Mouse (Mus musculus): ENCODE measurements around the gene Mertk. TPM values are rescaled to one million over a fixed set of nuclear protein-coding genes. Genes with fewer than 3 reads are reported as not detected.

The Mertk gene
- total and polyA plus RNA-seq, 3 experiments, result 0.05 TPM; not detected in 2

DNA sequence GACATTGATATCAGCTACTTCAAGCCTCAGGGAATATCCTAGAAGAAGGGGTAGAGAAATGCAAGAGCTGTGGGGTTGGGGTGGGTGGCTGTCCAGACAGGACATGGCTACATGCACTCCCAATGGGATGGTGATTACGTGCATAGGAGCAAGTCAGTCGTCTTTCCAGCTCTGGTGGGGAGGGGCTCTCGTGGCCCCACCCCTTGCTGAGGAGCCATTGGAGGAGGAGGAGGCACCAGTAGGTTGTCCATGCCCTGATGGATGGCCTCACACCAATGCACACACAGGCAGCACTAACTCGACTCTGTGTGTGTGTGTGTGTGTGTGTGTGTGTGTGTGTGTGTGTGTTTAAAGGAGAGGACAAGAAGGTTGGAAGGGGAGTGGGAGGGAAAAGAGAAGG lies 106.6 kb downstream of the Mertk start:
- Histone ChIP-seq H3K4me1 (ENCODE audit: control insufficient read depth in 1 of 2, insufficient read depth in 2 of 2) (peaks cover 0 to 3% of the 10 kb centered on the region in 2 experiments; a peak in 1 of 4 replicates), H3K36me3 (replicated peaks in 1 of 2; ENCODE audit: control insufficient read depth in 1 of 2, insufficient read depth in 1 of 2, low read length in 1 of 2) (no peaks in the 10 kb centered on the region), H3K9ac (ENCODE audit: insufficient read depth, low read depth) (no peak overlapping the region), H3K27me3 (replicated peaks) (no peaks in the 10 kb centered on the region), H3K79me2 (replicated peaks; ENCODE audit: control insufficient read depth, extremely low read depth, insufficient read depth, poor library complexity, severe bottlenecking) (no peaks in the 10 kb centered on the region), H3K4me3 (replicated peaks in 1 of 3; ENCODE audit: low read depth in 2 of 3, low read length in 2 of 3, poor library complexity in 1 of 3) (no peak overlapping the region), H3K27ac (ENCODE audit: insufficient read depth, low read depth) (no peak overlapping the region), H3K4me2 (ENCODE audit: insufficient read depth, low read depth, poor library complexity, severe bottlenecking) (no peak overlapping the region), H3K9me3 (replicated peaks; ENCODE audit: low read length) (peaks cover 4% of the 10 kb centered on the region)
- dilution Hi-C loops (cut with MboI; ENCODE audit: extremely low pct_ligation_motif_present, extremely low pct_unique_long_range_greater_than_20kb, low sequenced_read_pairs), result no loop called here
- DNase-seq (ENCODE audit: extremely low read depth), result no peak
- in situ Hi-C loops (cut with MboI; ENCODE audit: low pct_ligation_motif_present, low pct_unique_long_range_greater_than_20kb, low sequenced_read_pairs), result no loop called here
- TF ChIP-seq JUN (IDR thresholded peaks at IDR 0.05; ENCODE audit: insufficient read depth, low read depth, low read length) (no peak), SMC3 (IDR thresholded peaks at IDR 0.05; ENCODE audit: low read depth, low read length) (no peak), HCFC1 (IDR thresholded peaks at IDR 0.05; ENCODE audit: low read depth, low read length) (no peak)

DNA sequence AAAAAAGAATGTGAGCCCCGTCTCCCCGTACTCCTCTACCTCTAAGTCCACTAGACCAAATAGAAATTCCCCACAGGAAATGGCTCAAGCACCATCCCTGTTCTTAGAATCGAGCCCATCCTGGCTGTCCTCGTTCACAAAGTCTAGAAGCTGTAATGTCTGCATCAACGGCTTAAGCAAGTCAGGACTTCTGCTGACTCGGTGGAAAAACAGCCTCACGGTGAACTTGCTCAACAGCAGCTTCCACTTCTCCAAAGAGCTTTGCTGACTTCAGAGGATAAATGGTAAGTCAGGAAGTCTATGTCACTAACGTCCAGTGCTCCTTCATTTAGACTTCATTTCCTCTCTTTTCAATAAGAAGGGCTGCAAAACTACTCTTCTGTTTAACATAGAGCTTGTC lies 107.8 kb downstream of the Mertk start:
- Histone ChIP-seq H3K4me1 (ENCODE audit: control insufficient read depth in 1 of 2, insufficient read depth in 2 of 2) (peaks cover 0 to 3% of the 10 kb centered on the region in 2 experiments; a peak in 1 of 4 replicates), H3K27me3 (replicated peaks) (no peaks in the 10 kb centered on the region), H3K9ac (ENCODE audit: insufficient read depth, low read depth) (no peak overlapping the region), H3K27ac (ENCODE audit: insufficient read depth, low read depth) (no peak overlapping the region), H3K36me3 (replicated peaks in 1 of 2; ENCODE audit: control insufficient read depth in 1 of 2, insufficient read depth in 1 of 2, low read length in 1 of 2) (no peaks in the 10 kb centered on the region), H3K79me2 (replicated peaks; ENCODE audit: control insufficient read depth, extremely low read depth, insufficient read depth, poor library complexity, severe bottlenecking) (no peaks in the 10 kb centered on the region), H3K9me3 (replicated peaks; ENCODE audit: low read length) (no peaks in the 10 kb centered on the region), H3K4me3 (replicated peaks in 1 of 3; ENCODE audit: low read depth in 2 of 3, low read length in 2 of 3, poor library complexity in 1 of 3) (no peak overlapping the region), H3K4me2 (ENCODE audit: insufficient read depth, low read depth, poor library complexity, severe bottlenecking) (0 out of 2 replicates have a peak overlapping the region, but pooled peaks have one; percentile 1)
- in situ Hi-C loops (cut with MboI; ENCODE audit: low pct_ligation_motif_present, low pct_unique_long_range_greater_than_20kb, low sequenced_read_pairs) (no loop called here), dilution Hi-C loops (cut with MboI; ENCODE audit: extremely low pct_ligation_motif_present, extremely low pct_unique_long_range_greater_than_20kb, low sequenced_read_pairs) (no loop called here)
- DNase-seq (ENCODE audit: extremely low read depth), result peak; percentile 12
- no peak for TF ChIP-seq PAX5 (IDR thresholded peaks at IDR 0.05; ENCODE audit: low read length)
- no peak for TF ChIP-seq E2F4 (IDR thresholded peaks at IDR 0.05; ENCODE audit: insufficient replicate concordance, low read depth, low read length)
- peak; percentile 89 for TF ChIP-seq MAFK (IDR thresholded peaks at IDR 0.05; ENCODE audit: insufficient replicate concordance, low read length)
- TF ChIP-seq MXI1 (IDR thresholded peaks at IDR 0.05; ENCODE audit: low read depth, low read length), result no peak

DNA sequence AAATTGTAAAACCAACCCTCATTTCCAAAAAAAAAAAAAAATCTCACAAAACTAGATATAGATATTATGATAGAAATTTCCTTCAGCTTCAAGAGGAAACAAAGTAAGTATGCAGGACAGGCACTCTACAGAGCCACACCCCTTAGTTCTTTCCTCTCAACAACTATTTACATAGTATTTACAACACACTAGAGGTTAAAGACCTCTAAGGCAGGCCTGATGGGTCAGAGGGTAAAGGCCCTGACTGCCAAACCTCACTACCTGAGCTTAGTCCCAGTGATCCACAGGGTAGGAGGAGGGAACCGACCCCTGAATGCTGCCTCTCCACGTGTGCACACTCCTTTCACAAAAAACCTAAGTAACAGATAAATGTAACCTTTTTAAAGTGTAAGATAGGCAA lies 114.0 kb downstream of the Mertk start:
- Histone ChIP-seq H3K79me2 (replicated peaks; ENCODE audit: control insufficient read depth, extremely low read depth, insufficient read depth, poor library complexity, severe bottlenecking) (no peaks in the 10 kb centered on the region), H3K9ac (ENCODE audit: insufficient read depth, low read depth) (no peak overlapping the region), H3K27ac (ENCODE audit: insufficient read depth, low read depth) (no peak overlapping the region), H3K4me2 (ENCODE audit: insufficient read depth, low read depth, poor library complexity, severe bottlenecking) (no peak overlapping the region), H3K4me3 (replicated peaks in 1 of 3; ENCODE audit: low read depth in 2 of 3, low read length in 2 of 3, poor library complexity in 1 of 3) (no peak overlapping the region), H3K9me3 (replicated peaks; ENCODE audit: low read length) (no peaks in the 10 kb centered on the region), H3K36me3 (replicated peaks in 1 of 2; ENCODE audit: control insufficient read depth in 1 of 2, insufficient read depth in 1 of 2, low read length in 1 of 2) (no peaks in the 10 kb centered on the region), H3K4me1 (ENCODE audit: control insufficient read depth in 1 of 2, insufficient read depth in 2 of 2) (no peaks in the 10 kb centered on the region; a peak in 1 of 4 replicates), H3K27me3 (replicated peaks) (no peaks in the 10 kb centered on the region)
- in situ Hi-C loops (cut with MboI; ENCODE audit: low pct_ligation_motif_present, low pct_unique_long_range_greater_than_20kb, low sequenced_read_pairs) (no loop called here), dilution Hi-C loops (cut with MboI; ENCODE audit: extremely low pct_ligation_motif_present, extremely low pct_unique_long_range_greater_than_20kb, low sequenced_read_pairs) (no loop called here)
- TF ChIP-seq SIN3A (IDR thresholded peaks at IDR 0.05; ENCODE audit: low read length) (no peak), UBTF (IDR thresholded peaks at IDR 0.05; ENCODE audit: low read depth, low read length) (no peak), NELFE (IDR thresholded peaks at IDR 0.05; ENCODE audit: low read depth, low read length) (no peak), USF1 (IDR thresholded peaks at IDR 0.05; ENCODE audit: low read depth, low read length) (no peak), USF2 (conservative IDR thresholded peaks at IDR 0.05; ENCODE audit: low read depth, low read length) (no peak), MAFK (IDR thresholded peaks at IDR 0.05; ENCODE audit: insufficient replicate concordance, low read length) (no peak), NRF1 (IDR thresholded peaks at IDR 0.05; ENCODE audit: low read depth, low read length) (no peak), JUND (conservative IDR thresholded peaks at IDR 0.05; ENCODE audit: low read depth, low read length) (no peak), POLR2AphosphoS2 (IDR thresholded peaks at IDR 0.05; ENCODE audit: low read depth, low read length) (no peak), MAZ (IDR thresholded peaks at IDR 0.05; ENCODE audit: low read depth, low read length) (no peak), E2F4 (IDR thresholded peaks at IDR 0.05; ENCODE audit: insufficient replicate concordance, low read depth, low read length) (no peak), MYC (IDR thresholded peaks at IDR 0.05; ENCODE audit: low read depth, low read length) (no peak), TBP (conservative IDR thresholded peaks at IDR 0.05; ENCODE audit: low read depth, low read length) (no peak)
- no peak for DNase-seq (ENCODE audit: extremely low read depth)
